Mouse (Mus musculus) skeletal muscle tissue, postnatal 0 days (tissue): ENCODE results near the gene Dnajb5. TPM values are rescaled to one million over a fixed set of nuclear protein-coding genes. Genes with fewer than 3 reads are reported as not detected.

Source experiments
- polyA plus RNA-seq: library from polyadenylated mRNA; unstranded; fragments of >200 nt; fragmentation: Nextera tagmentation; extraction: Ambion mirVana; gene quantifications from 2 replicates; pipeline ENCODE4 v1.2.1, GENCODE M21; 2015

Dnajb5 gene
- 16.7 and 18.6 TPM in 2 replicates for polyA plus RNA-seq

GRCm38 (mm10) chr4:42949676-42950051 lies at the start of gene Dnajb5:
TSS of gene Dnajb5 (plus strand) at chr4:42949814.

GRCm38 (mm10) chr4:42916617-42917401 lies 32.8 kb upstream of the Dnajb5 start, which contains the start of gene Phf24:
TSS of gene Phf24 (plus strand) at chr4:42916660.

GRCm38 (mm10) chr4:42969304-42969703 lies 19.7 kb downstream of the Dnajb5 start, which contains the start of gene 1700022I11Rik:
TSS of gene 1700022I11Rik (plus strand) at chr4:42969604.

GRCm38 (mm10) chr4:43000141-43000986 lies 50.8 kb downstream of the Dnajb5 start, which contains the start of gene Vcp:
TSS of gene Vcp (minus strand) at chr4:43000507.

Other genes starting within 250 kb of the Dnajb5 start
- gene 4930578G10Rik, start 214.3 kb upstream of the Dnajb5 start, polyA plus RNA-seq = not detected in 2 replicates
- 0.32 and 0.60 TPM in 2 replicates for gene Ccl19, start 193.2 kb upstream of the Dnajb5 start, polyA plus RNA-seq
- 10.1 and 10.8 TPM in 2 replicates for gene Ccl21a, start 175.8 kb upstream of the Dnajb5 start, polyA plus RNA-seq
- gene Fam205a1, start 95.9 kb upstream of the Dnajb5 start, polyA plus RNA-seq = not detected in 2 replicates
- gene Gm12394, start 93.0 kb upstream of the Dnajb5 start, polyA plus RNA-seq = 0.04 TPM in 1 of 2 replicates, not detected in the other
- gene Fam205c, start 75.6 kb upstream of the Dnajb5 start, polyA plus RNA-seq = 0.21 TPM in 1 of 2 replicates, not detected in the other
- gene Phf24, start 33.2 kb upstream of the Dnajb5 start, polyA plus RNA-seq = 0.51 and 0.73 TPM in 2 replicates
- gene 1700022I11Rik, start 19.8 kb downstream of the Dnajb5 start, polyA plus RNA-seq = 0.32 and 0.42 TPM in 2 replicates
- 372 and 383 TPM in 2 replicates for gene Vcp, start 50.7 kb downstream of the Dnajb5 start, polyA plus RNA-seq
- gene Fancg, start 60.7 kb downstream of the Dnajb5 start, polyA plus RNA-seq = 3.5 and 4.0 TPM in 2 replicates
- gene Pigo, start 76.0 kb downstream of the Dnajb5 start, polyA plus RNA-seq = 8.2 and 8.5 TPM in 2 replicates
- 162 and 173 TPM in 2 replicates for gene Stoml2, start 81.9 kb downstream of the Dnajb5 start, polyA plus RNA-seq
- gene Fam214b, start 96.4 kb downstream of the Dnajb5 start, polyA plus RNA-seq = 8.8 and 9.5 TPM in 2 replicates
- gene Unc13b, start 109.1 kb downstream of the Dnajb5 start, polyA plus RNA-seq = 0.78 and 0.81 TPM in 2 replicates